Mouse (Mus musculus) mouse trophoblast stem cell (cell line): ENCODE measurements around the gene Vmn1r94.
"Not testable (repeated sequence)": the region's sequence is repeated elsewhere in the genome, so short reads cannot be mapped to it uniquely, and the experiment has no call there.

ENCODE experiments used
- in situ Hi-C, 2 experiments: fragments of 300-500 bp; cut with MseI, MboI; formaldehyde crosslinking; loops; 2 replicates in 1 of 2; 3 replicates in 1 of 2; pipeline ENCODE4 v1.15.1; 2025

Vmn1r94 gene

DNA sequence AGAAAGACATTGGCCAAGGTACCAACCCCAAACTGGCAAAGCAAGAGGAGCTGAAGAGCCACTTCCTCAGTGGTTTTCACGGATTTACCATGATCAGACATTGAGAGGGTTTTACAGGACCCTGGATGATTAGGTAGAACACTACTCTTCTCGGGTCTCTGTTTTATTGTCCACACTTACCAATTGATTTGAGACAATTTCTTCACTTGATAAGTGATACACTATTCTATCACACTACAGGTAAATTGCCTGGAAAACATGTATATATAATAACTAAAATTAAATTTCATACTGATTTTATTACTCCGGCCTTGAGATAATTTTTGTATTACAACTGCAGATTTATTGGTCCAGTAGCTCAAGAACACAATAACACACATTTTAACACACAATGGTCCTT, at the start of gene Vmn1r94:
Vmn1r94 (minus strand) TSS at position 101 of the 400 bp plus-strand sequence.
- in situ Hi-C loops = not testable (repeated sequence)

DNA sequence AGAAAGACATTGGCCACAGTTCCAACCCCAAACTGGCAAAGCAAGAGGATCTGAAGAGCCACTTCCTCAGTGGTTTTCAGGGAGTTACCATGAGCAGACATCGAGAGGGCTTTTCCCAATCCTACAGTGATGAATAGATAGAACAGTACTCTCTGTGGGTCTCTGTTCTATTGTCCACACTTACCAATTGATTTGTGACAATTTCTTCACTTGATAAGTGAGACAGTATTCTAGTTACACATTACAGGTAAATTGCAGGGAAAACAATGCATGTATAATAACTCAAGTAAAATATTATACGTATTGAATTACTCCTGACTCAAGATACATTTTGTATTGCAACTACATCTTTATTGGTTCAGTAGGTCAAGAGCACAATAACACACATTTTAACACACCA, 37.3 kb upstream of the Vmn1r94 start, which contains the start of gene Gm6164:
Gm6164 (minus strand) TSS at position 101 of the 400 bp plus-strand sequence.
- in situ Hi-C loops = not testable (repeated sequence)

DNA sequence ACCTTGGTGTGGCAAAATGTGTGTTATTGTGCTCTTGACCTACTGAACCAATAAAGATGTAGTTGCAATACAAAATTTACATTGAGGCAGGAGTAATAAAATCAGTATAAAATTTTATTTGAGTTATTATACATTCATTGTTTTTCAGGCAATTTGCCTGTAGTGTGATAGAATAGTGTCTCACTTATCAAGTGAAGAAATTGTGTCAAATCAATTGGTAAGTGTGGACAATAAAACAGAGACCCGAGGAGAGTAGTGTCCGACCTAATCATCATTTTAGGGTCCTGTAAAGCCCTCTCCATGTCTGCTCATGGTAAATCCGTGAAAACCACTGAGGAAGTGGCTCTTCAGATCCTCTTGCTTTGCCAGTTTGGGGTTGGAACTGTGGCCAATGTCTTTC, 25.2 kb upstream of the Vmn1r94 start, which contains the start of gene Vmn1r95:
Vmn1r95 (plus strand) TSS at position 301 of the 400 bp plus-strand sequence.
- in situ Hi-C loops = not testable (repeated sequence)

DNA sequence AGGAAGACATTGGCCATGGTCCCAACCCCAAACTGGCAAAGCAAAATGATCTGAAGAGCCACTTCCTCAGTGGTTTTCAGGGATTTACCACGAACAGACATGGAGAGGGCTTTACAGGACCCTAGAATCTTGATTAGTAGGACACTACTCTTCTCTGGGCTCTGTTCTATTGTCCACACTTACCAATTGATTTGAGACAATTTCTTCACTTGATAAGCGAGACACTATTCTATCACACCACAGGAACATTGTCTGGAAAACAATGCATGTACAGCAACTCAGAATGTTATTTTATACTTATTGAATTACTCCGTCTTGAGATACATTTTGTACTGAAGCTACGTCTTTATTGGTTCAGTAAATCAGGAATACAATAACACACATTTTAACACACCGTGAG, 29.2 kb downstream of the Vmn1r94 start, which contains the start of gene Vmn1r93:
Vmn1r93 (minus strand) TSS at position 101 of the 400 bp plus-strand sequence.
- in situ Hi-C loops = not testable (repeated sequence)

DNA sequence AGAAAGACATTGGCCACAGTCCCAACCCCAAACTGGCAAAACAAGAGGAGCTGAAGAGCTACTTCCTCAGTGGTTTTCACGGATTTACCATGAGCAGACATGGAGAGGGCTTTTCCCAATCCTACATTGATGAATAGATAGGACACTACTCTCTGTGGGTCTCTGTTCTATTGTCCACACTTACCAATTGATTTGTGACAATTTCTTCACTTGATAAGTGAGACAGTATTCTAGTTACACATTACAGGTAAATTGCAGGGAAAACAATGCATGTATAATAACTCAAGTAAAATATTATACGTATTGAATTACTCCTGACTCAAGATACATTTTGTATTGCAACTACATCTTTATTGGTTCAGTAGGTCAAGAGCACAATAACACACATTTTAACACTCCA, 45.7 kb downstream of the Vmn1r94 start, which contains the start of gene Gm16442:
Gm16442 (minus strand) TSS at position 101 of the 400 bp plus-strand sequence.
- in situ Hi-C loops = not testable (repeated sequence)
